Mouse (Mus musculus) c-Kit-positive CD71-negative TER-119-negative erythroid progenitor cells, embryonic 14.5 days (primary cell): ENCODE data around the gene Olfr1415.
"Not testable (repeated sequence)": the region's sequence is repeated elsewhere in the genome, so short reads cannot be mapped to it uniquely, and the experiment has no call there.

Source experiments
- DNase-seq: peaks from one replicate; pipeline ENCODE4 v3.0.0-alpha.2; 2013; ENCODE audit warnings: low read depth

The Olfr1415 gene

GRCm38 (mm10) chr1:92496001-92496400 is at the start of gene Olfr1415:
Gene Olfr1415, minus strand, starts transcription at chr1:92496101.
- DNase-seq = no peak

DNA sequence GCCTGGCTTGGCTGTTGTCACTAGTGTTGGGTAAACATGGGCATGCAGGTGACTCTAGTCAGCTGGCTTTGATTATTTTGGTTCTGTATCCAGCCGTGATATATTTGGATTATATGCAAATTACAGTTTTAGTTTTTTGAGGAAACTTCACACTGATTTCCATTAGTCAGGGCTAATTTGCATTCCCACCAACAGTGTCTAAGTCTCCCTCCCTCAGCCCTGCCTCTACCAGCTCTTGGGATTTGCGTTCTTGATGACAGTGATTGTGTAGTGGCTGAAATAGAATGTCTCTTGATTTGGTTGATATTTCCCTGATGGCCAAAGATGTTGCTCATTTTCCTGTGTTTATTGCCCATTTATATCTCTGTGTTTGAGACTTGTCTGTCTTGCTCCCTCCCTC is 43.2 kb upstream of the Olfr1415 start:
- no peak for DNase-seq

- DNase-seq = no peak
Observed at GRCm38 (mm10) chr1:92536972-92537371, 41.1 kb upstream of the Olfr1415 start.

DNA sequence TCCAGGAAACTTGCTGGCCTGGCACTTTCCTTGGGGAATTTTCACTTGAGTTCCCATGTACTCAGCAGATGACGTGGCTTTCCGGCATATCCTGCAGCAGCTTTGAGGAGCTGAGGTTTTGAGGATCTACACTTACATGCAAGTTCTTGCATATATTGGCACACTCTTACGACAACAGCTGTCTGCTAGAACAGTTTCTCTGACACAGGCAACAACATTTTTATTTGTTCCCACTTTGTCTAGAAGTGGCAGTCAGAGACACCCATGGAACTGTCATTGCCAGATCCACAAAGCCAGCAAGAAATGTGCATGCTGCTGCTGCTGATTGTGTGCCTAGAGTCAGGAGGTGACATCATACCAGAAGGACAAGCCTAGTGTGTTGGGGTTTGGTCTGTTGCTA is 27.9 kb upstream of the Olfr1415 start:
- DNase-seq = no peak

DNA sequence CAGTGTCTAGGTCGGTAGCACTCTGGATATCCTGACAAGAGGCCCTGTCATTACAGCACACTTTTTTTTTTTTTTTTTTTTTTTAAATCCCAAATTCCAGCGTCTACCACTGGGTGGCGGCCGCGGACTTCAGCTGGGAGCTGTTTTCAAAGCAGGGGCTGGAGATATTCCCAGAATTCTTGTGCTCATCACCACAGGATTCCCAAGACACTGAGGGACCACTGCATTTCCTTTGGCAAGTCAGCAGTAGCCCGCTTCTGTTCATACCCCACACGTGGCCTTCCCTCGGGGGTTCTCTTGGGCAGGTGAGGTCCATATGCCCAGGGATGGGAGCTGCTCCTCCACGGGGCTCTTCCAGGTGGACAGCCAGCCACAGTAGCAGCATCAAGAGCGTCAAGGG is 25.5 kb upstream of the Olfr1415 start:
- DNase-seq = peak; percentile 10

GRCm38 (mm10) chr1:92519046-92519445 is 23.1 kb upstream of the Olfr1415 start:
- no peak for DNase-seq

DNA sequence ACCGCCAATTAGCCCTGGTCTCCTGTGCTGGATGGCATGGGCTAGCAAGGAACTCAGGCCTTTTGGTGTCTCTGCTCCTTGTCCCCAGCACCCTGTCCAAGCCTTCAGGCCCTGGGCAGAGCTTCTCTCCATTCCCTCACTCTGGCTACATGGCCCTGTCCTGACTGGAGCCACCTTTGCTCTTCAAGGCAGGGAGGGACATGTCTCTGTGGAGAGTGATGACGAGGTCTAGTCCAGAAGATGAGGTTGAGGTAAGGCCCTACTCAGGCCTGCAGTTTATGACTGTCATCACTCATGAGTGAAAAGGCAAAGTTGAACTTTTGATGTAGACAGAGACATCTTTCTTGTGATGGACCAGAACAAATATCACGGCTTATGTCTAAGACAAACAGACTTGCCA is 22.7 kb upstream of the Olfr1415 start, which contains the start of gene Olfr1414:
Olfr1414 (minus strand) TSS at position 101 of the 400 bp plus-strand sequence.
- no peak for DNase-seq

GRCm38 (mm10) chr1:92515390-92515789 is 19.5 kb upstream of the Olfr1415 start:
- DNase-seq = no peak

GRCm38 (mm10) chr1:92511646-92512045 is 15.7 kb upstream of the Olfr1415 start:
- not testable (repeated sequence) for DNase-seq

- DNase-seq = no peak
Observed at GRCm38 (mm10) chr1:92485013-92485412, 10.9 kb downstream of the Olfr1415 start, which contains the start of gene Olfr1416. Gene Olfr1416, minus strand, starts transcription at chr1:92485113.

DNA sequence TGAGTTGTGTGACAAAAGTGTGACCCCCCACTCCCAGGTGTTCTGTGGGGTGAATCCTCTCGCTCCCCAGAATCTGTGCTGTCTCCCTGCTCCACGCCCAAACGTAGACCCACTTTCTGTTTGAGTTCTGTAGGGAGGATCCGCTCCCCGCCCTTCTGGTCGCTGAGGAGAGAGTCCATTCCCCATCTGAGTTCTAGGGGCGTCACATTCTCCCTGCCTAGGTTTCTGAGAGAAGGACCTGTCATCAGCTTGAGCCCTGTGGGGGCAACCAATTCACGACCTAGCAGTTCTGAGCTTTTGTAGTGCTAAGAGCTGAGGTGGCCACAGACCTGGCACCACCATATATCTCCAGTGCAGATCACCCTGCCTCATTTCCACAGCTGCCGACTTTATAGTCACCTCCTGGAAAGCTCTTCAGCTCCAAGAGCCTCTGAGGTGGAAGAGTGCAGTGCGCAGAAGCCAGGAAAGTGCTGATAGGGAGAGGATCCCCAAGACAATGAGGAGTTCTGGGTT is 21.8 kb downstream of the Olfr1415 start:
- no peak for DNase-seq

DNA sequence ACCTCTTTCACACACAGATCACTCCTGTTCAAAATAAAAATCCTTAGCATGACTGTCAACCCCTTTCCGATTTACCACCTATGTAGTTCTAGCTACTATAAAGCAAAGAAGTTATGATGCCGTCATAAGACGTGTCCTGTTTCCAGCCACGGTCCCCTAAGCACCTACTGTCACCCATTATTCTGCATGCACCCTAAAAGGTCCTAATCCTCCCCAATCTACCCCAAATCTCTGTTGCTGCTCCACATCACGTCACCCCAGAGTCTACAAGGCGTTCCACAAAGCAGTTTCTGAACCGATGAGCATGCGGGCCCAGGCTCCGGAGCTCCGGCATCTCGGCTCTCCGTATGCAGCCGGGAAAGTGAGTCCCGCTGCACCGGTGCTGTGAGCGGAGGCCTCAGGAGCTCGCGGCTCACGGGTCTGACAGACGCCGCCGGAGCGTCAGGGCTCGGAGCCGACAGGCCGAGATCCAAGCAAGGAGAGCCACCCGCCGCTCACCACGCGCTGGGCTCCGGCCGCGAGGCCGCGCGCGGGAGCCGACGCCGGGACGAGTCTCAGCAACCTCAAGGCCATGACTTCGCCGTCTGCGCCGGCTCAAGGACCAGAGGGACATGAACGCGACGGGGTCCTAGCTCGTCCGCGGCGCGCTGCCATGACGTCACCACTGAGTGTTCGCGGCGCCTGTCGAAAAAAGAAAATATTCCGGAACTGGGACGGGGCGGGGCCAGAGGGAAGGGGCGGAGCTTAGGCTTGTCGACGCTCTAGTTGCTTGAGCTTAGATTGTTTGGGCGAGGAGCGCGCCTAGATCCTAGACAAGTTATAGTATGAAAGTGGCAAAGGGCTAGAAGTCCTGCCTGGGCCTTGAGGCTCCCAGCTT is 22.5 kb downstream of the Olfr1415 start, which contains the start of gene Ndufa10:
Ndufa10 (minus strand) TSS at position 696 of the 877 bp plus-strand sequence.
- DNase-seq = peak; percentile 87

GRCm38 (mm10) chr1:92468891-92469290 is 27.0 kb downstream of the Olfr1415 start:
- no peak for DNase-seq

- no peak for DNase-seq
Observed at GRCm38 (mm10) chr1:92458416-92458815, 37.5 kb downstream of the Olfr1415 start.

GRCm38 (mm10) chr1:92457758-92458157 is 38.1 kb downstream of the Olfr1415 start:
- no peak for DNase-seq

DNA sequence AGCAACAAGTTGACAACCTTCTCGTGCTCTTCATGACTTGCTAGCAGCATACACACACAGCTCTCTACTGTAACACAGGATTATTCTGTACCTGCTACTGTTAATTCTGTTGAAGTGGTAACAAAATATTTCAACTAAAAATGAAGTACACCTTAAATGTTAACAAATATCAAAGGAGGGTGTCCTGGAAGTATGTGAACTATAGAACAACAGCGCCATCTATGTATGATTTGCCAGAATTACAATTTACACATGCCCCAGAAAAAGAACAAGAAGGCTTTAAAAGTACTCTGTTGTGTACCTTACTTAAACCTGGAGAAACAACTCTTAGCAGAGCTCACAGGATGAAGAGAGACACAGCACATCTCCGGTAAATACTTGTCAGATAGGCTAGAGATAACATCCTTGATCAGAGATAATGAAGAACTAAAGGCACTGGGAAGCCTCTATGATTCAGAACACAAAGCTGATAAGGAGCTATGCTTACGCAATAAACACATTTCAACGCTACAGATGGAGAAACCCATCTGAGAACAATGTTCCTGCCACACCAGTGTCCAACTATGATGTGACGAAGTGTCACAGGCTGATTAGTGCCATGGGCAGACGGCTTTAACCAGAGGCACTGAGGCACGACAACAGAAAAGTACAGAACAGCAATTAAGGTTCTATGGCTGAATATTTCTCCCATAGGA is 42.0 kb downstream of the Olfr1415 start:
- no peak for DNase-seq

GRCm38 (mm10) chr1:92448293-92448692 is 47.6 kb downstream of the Olfr1415 start:
- no peak for DNase-seq

DNA sequence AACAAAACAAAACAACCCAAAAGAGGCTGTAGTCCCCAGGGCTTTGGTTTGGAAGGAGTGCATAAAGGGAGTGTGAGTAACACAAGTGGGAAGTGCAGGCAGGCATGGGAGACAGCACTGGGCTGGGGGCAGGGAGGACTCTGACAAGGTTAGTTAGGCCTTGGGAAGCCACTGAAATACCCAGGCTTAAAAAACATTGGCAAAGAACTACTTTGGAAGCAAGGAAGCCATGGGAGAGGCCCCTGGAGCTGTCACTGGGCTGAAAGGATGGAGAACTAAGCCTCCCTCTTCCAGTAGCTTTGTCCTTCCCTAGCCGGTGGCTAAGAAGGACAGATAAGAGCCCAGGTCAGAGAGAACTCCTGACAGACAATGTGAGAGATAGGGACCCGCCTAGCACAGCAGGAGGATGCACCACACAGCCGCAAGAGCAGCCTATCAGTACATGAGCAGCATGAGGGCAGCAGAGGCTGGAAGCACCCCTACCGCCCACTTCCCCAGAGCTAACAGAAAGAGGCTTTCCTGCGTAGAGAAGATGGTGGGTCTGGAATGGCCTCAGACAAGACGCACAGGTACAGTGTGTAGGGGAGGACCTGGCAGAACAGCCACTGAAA is 54.3 kb downstream of the Olfr1415 start:
- no peak for DNase-seq

DNA sequence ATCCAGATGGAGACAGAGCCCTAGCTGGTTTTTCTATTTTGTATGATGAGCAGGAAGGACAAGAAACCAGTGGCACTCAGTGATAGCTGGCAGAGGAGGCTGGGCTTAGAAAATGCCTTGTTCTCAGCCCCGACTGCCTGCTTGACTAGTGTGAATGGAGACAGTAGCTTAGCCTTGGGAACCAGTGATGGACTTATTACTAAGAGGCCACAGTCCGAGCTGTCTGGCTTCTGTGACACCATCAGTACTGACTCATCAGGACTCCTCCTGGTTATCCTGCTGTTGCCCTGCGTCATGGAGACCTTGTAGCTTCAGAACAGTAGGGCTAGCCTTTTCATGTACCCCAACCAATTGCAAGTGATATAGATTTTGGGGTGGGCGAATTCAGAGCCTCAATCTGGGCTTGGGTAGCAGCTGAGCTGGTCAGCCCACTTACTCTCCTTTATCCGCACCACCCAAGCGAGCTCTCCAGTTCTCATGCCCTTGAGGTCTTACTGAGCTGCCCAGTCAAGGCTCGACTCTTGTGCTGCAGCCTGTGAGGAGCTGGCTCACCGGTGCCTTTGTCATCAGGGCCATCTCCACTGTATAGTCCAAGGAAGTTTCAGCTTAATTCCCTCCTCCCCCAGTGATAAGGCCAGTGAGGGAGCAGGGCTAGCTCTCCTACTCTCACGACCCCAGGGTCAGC is 55.7 kb downstream of the Olfr1415 start:
- no peak for DNase-seq
